Mouse (Mus musculus) spleen, postnatal 10 days (tissue): ENCODE measurements at regions not wholly inside any gene's neighbourhood (a gene's known extent, or its start where the extent isn't known, plus 50 kb on each side); places are given as distances from the start of the nearest gene placed in this dataset.
"Not testable (repeated sequence)": the region's sequence is repeated elsewhere in the genome, so short reads cannot be mapped to it uniquely, and the experiment has no call there.

Experiments
- DNase-seq, 2 experiments: peaks; one replicate each; pipeline ENCODE4 v3.0.0; 2021 to 2022; ENCODE audit warnings: low spot score in 2 of 2

DNA sequence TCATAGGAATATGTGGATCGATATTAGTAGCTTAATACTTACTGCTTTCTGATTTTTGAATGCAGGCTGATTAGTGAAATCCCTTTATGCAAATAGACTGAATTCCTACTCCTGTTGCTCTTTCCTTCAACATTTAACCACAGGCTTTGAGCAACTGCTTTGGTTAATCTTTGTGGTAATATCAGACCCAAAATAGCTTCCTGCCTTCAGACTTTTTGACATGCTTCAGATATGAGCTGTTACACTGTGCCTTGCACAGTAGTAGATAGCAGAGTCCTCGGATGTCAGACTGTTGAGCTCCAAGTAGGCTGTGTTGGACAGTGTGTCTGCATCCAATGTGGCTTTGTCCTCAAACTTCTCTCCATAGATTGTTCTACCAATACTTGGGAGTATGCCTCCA is 1020.6 kb downstream of the Adam6a start:
- DNase-seq: no peak

DNA sequence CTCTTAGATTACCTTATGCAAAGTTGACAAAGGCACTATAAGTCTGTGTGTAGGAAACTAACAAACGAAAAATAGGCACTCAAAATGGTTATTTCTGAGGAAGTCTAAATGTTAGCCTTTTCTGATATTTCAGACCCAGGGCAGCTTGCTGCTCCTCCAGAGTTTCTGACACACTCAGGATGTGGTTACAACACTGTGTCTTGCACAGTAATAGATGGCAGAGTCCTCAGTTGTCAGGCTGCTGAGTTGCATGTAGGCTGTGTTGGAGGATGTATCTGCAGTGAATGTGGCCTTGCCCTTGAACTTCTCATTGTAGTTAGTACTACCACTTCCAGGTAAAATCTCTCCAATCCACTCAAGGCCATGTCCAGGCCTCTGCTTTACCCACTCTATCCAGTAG is 1039.7 kb downstream of the Adam6a start:
- no peak for DNase-seq

DNA sequence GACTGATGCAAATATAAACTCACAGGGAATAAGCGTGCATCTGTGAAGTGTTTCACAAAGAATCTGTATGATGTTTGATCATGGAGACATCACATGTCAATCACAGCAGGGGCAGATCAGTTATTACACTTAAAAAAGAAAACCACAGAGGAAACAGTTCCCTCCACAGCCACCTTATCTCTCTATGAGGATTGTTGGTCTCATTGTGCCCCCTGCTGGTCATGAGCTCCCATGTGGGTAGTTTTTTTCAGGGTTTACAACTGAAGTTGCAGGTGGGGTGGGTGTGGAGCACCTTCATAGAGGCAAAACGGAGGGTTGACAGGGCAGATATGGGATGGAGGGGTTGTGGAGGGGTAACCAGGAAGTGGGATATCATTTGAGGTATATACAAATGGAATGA is 1043.5 kb downstream of the Adam6a start:
- DNase-seq: peak; percentile 32 to 79

GRCm38 (mm10) chr12:114597672-114598071 is 1054.0 kb downstream of the Adam6a start:
- DNase-seq: no peak

DNA sequence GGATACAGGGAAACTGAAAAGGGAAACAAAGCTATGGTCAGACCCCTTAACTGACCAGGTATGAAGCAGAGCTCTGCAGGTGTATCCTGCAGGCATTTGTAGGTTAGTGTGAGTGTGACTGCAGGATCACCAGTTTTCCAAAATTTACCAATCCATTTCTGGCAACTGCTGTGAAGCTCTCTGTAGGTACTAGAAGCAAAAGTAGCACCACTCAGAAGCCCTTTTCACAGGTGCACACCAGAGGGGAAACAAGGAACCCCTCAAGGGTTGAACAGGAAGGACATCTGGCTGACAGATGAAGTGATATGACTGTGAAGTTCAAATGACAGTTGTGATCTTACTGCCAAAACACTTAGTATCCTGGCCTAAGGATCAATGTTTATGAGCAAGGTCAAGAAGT is 1065.5 kb downstream of the Adam6a start:
- no peak for DNase-seq

DNA sequence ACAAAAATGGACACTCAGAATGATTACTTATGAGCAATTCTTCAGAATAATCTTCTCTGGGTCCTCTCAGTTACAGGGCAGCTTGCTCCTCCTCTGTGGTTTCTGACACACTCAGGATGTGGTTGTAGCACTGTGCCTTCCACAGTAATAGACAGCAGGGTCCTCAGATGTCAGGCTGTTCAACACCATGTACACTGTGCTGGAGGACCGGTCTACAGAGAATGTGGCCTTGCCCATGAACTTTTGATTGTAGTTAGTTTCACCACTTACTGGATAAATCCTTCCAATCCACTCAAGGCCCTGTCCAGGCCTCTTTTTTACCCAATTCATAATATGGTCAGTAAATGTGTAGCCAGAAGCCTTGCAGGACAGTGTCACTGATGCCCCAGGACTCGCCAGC is 1068.4 kb downstream of the Adam6a start:
- no peak for DNase-seq

DNA sequence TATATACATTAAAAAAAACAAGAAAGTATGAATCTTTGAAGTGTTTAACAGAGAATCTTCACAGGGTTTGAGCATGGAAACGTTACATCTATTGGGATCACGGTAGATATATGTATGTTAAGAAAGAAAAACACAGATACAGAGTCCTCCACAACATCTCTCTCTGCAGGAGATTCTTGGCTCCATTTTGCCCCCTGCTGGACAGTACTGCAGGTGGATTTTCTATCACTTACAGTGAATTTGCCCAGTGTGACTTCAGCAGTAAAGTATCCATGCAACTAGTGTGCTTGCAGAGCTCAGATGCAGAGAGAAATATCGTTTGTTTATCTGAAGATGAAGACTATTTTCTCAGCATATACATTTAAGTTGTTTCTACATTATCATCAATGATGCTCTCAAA is 1071.5 kb downstream of the Adam6a start:
- peak in 1 of 2 experiments; percentile 60 for DNase-seq

DNA sequence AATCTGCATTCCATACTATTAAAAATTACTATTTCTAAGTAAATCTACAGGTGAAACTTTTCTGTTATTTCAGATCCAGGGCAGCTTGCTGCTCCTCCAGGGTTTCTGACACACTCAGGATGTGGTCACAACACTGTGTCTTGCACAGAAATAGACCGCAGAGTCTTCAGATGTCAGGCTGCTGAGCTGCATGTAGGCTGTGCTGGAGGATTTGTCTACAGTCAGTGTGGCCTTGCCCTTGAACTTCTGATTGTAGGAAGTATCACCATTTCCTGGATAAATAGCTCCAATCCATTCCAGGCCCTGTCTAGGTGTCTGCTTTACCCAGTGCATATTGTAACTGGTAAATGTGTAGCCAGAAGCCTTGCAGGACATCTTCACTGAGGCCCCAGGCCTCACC is 1072.0 kb downstream of the Adam6a start:
- DNase-seq: no peak

DNA sequence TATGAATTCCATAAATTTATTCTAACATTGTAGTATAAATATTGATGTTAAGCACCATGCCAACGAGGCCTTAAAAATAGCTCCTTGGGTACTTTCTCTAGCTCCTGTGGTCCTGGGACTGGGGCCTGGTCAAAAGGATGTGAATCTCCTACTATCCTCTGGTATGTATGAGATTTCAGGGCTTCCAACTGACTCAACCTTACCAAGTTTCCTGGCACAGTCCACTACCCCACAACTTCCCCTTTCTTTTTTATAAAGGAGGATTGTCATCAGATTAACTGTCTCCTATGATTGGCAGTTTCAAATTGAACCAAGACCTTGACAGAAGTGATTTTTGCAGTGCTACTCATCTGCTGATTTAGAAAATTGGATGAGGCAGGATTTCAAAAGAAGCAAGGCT is 1097.4 kb downstream of the Adam6a start:
- no peak for DNase-seq

- no peak for DNase-seq
Observed at GRCm38 (mm10) chr12:114646372-114646771, 1102.7 kb downstream of the Adam6a start.

GRCm38 (mm10) chr12:114650432-114651101 is 1106.9 kb downstream of the Adam6a start:
- DNase-seq: peak in 1 of 2 experiments; percentile 41

- DNase-seq: not testable (repeated sequence)
Observed at GRCm38 (mm10) chr12:114657134-114657533, 1113.4 kb downstream of the Adam6a start.
